Mouse (Mus musculus) embryo, embryonic 11 days (tissue): ENCODE data around the gene Cyp2j6.
"Not testable (repeated sequence)": the region's sequence is repeated elsewhere in the genome, so short reads cannot be mapped to it uniquely, and the experiment has no call there.

Experiments
- DNase-seq: peaks from one replicate; pipeline ENCODE4 v3.0.0-alpha.2; 2015

The Cyp2j6 gene

DNA sequence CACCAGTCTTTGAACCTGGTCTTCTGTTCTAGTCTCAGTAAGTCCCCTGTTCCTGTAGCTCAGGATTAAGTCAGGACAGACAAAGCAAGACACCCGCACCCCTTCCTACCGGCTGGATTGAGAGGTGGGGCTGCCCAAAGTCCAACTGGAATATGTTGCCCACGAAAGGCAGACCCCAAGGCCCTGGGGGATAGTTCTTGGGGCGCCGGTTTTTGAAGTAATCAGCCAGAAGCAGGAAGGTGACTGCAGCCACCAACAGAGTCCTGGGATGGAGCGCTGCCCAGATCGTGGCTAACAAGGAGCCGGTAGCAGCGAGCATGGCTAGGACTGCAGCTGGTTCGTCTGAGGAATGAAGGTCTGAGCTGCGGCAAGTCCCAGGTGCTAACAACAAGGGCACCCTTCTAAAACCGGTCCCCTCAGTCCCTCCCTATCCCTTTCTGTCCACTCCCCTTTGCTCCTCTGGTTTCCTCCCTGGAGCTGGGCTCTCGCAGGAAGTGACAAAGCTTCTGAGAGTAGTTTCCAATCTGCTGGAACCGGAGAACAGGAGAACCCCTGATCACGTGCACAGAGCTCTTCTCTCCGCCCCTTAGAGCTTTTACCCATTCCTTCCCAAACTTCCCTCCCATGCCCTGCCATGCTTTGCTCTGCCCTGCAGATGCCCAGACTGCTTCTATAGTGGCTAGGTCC, at the start of gene Cyp2j6:
TSS of gene Cyp2j6 (minus strand) at position 529 of the 687 bp plus-strand sequence.
- DNase-seq = peak; percentile 77

DNA sequence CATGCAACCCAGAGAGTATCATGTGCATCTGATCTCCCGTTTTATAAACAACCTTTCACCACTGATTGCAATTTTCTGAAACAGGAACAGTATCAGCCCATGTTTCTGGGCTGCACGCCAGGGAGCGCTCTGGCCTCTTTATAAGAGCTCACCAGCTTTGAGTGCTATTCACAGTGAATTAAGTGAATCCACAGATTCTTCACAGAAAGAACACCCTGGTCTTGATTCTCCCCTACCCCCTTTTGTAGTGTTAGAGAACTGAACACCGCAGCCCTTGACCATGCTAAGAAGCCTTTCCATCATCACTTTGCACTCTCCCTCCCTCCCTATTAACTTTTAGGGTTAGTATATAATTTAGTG, 38.3 kb upstream of the Cyp2j6 start:
- DNase-seq = no peak

DNA sequence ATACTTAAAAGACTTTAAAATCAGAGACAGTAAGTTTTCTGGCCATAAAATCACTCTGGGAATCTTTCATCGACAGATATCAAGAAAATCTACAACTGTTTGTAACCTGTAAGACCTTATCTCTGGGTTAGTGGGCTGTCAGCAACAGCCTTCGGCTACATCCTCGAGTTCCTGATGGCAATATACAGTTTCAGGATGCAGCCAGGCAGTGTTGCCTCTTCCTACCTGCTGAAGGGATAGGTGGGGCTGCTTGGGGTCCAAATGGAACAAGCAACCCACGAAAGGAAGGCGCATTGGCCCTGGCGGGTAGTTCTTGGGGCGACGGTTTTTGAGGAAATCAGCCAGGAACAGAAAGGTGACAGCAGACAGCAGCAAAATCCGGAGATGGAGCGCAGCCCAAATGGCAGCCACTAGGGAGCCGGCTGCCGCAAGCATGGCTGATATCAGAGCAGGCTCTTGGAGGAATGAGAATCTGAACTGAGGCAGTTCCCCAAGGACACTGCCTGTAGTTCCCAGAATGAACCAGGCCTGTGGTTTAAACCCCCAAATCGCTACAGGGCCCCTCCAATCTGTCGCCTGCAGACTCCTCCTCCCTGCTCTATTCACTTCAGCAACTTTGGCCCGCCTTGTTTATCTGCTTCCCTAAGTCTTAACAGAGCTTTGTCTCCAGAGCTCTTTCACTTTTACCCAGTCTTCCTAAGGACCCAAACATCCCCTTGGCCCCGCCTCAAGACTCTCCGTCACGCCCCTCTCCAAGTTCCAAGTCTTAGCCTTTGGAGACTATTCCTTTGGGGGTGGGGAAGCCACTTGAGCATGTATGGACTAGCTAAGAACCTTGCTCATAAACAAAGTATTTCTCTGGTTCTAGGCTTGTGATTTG, 37.7 kb upstream of the Cyp2j6 start, which contains the start of gene Cyp2j9:
TSS of gene Cyp2j9 (minus strand) at position 668 of the 880 bp plus-strand sequence.
- peak; percentile 68 for DNase-seq

DNA sequence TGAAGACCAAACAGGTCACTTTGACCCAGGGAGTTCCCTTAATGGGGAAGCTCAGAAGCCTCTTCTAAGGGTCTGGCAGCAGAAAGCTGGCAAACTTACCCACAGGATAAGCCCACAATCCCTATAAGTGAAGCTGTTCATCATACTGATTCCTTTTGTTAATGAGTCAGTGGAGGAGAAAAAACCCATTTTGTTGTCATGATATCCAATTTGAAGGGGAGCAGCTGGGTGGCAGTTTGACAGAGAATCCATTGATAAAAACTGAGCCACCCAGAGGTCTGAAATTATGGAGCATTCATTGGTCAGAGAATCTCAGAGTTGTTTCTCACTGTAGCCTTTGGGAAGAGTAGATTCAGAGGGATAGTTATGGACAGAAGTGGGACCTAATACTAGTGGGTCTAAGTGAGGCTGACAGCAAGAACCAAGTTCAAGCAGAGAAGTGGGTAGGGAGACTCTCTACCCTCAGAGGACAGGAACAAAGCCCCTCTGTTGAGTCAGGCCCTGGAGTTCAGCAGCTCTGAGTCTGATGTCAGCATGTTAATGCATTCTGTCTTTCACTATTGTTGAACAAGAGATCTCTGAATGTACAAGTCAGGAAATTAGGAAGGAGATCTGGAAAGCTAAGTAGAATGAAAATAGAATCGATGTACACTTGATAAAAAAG, 28.1 kb upstream of the Cyp2j6 start:
- DNase-seq = peak; percentile 2

DNA sequence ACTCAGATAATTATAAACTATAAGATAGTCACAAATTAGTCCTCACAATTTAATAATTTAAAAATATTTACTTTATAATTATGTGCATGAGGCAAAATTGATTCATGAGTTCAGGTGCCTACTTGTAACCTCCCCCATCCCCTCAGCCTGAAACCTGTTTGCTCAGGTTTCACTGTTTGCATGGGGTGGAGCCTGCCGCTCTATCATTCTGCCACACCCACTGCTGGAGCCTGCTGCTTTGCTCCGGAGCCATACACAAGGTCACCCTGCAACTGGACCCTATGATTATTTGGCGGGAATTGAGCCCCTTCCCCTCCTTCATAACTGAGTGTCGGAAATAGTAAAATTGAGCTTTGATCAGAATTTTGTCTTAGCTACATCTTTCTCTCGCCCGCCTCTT, 26.9 kb upstream of the Cyp2j6 start:
- not testable (repeated sequence) for DNase-seq

DNA sequence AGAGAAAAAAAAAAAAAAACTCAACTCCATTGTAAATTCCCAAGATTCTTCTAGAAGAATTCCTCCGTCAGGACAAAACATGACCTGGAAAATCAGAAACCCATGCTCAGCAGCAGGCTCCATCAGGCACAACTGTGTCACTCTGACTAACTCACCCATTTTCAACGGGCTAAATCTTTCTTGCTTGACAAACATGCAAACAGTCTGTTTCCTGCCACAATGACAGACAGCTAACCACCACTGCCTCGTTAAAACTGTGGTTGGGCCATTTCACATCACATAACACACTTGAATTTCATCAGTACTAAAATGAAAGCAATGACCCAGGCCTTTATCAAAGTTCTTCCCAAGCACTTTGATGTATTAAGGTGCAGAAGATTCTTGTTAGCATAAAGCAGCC, 16.0 kb upstream of the Cyp2j6 start:
- DNase-seq = no peak

DNA sequence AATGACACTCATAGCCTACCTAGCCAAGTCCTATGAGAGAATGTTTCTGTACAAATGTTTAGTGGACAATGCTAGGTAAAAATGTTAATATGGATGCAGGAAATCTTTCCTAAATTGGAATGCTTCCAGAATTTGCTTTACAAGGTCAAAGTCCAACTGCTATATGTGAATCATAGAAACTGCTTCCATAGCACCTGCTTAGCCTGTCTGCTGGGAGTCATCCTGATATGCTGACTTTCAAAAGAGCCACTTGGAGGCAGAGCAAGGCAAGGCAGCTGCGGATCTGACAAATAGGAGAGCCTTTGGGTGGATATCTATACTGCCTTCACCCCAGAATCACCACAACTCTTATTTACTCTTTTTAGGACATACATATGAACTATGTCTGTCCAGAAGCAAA, 14.5 kb upstream of the Cyp2j6 start:
- no peak for DNase-seq

DNA sequence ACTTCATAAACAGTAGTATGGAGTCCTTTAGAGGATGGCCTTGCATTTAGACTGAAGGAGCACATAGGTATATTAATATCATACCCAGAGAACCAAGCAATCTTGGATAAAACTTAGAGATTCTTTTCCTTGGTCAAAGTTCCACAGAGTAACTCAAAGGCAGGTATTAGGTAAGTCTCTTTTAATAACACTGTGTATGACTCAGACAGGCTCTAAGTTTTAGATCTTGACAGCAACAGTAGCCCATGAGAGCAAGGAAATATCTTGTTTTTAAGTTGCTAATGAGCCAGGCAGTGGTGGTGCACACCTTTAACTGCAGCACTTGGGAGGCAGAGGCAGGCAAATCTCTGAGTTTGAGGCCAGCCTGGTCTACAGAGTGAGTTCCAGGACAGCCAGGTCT, 12.3 kb upstream of the Cyp2j6 start:
- DNase-seq = no peak

DNA sequence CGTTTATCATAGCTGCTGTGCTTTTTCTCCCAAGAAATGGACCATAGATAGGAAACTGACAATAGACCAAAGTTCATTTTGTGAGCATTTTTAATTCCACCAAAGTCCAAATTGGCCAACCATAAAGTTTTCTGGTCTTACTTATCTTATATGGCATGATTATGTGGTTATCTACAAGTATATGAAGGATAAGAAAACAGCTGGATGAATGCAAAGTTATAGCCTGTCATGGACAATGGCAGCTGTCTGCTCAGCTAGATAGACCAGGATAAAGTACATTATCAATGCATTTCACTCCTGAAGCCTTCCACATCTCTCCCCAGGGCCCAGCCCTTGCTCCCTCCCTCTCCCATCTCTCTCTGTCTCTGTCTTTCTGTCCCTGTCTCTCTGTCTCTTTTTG, 7.0 kb upstream of the Cyp2j6 start:
- no peak for DNase-seq

DNA sequence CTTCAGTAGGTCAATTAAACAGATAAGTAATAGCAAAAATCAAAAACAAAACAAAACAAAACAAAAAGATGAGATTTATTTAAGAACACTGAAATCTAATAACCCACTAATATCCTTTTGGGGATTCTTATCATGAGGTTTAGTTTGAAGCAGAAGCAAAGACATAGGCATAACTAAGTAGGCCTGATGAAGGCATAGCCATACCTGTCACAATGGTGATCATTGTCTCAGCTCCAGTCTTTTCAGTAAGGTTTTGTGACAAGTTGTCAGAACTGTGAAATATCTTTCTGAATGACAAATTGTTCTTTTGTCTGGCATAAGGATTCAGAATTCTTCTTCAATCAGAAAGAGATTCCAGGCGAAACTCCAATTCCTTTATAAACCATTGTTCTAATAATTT, 6.3 kb upstream of the Cyp2j6 start:
- no peak for DNase-seq

DNA sequence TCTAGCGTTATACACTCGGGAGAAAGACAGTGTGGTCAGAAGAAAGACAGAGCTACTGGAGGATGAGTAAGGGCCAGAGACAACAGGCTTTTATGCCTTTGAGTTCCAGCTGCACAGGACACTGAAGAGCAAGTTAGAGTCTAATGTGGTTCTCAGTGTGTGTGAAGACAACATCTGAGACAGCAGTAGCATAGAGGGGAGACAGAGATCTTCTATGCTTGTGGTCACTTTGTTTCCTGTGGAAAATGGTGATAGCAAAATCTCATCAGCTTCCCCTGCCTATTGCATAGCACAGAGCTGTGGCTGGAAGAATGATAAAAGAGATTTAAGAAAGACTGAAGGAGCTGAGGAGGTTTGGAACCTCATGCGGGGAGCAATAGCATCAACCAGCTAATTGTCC, 1.8 kb downstream of the Cyp2j6 start:
- no peak for DNase-seq

DNA sequence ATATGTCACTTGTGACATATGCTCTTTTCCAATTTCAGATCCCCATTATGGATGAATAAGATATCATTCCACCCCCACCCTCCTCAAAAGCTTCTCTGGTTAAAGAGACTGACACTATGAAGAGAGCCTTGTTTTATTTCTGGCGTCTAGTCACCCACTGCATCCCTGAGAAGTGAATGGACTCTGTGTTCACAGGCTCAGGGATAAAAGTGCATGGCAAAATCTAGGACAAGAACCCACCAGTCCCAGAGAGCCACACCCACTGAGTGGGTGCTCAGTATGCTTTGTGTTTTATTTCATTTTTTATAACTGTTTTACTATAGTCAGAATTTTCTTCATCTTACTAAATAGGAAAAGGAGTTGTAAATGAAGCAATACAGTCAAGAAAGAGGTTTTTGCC, 7.5 kb downstream of the Cyp2j6 start:
- DNase-seq = no peak

DNA sequence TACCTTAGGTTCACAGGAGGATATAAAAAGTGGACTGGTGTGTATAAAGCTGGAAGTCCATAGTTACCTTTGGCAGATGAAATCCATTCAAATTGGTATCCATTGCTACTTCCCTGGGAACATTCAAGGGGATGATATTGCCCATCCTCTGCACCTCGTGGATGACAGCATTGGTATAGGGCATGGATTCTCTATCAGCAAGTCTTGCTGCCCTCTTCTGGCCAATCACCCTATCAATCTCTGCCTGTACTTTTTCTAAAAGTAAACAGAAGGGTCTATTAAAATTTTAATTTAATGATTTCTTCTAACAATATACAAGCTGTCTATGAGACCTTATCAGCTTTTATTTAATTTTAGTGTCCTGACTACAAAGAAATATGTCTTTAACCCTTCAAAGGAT, 27.7 kb downstream of the Cyp2j6 start:
- DNase-seq = peak; percentile 6

DNA sequence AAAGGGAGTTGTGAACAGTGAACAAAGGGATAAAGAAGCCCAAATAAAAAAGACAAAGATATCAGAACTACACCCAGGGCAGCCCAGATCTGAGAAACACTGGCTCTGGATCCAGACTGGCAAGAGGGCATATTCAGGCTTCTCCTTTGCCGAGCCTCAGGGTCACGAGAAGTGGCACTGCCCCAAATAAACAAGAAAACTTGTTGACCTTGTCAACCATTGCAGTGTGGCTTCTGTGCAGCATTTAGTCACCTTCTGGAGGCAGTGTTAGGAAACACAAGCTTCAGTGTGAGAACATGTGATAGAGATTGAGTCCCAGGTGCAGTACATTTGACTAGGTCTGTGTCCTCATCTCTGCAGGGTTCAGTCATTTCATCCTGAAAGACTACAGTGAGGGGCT, 31.2 kb downstream of the Cyp2j6 start:
- DNase-seq = no peak

DNA sequence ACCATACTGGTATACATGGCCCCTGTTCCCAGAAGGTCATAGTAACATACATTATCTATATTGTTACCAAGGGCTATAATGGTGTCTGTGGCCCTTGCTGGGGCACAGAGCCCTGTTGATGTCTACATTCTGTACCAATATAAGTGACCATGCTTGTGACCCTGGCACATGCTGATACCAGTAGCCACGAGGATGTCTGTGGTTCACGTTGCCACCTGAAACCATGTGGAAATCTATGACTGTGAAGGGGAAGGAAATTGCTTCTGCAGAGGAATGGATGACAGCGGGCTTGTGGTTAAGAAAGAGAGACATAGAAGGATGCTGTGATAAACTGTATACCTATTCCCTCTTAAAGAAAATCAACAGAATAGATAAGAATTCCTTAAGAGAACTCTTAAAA, 43.4 kb downstream of the Cyp2j6 start:
- no peak for DNase-seq

DNA sequence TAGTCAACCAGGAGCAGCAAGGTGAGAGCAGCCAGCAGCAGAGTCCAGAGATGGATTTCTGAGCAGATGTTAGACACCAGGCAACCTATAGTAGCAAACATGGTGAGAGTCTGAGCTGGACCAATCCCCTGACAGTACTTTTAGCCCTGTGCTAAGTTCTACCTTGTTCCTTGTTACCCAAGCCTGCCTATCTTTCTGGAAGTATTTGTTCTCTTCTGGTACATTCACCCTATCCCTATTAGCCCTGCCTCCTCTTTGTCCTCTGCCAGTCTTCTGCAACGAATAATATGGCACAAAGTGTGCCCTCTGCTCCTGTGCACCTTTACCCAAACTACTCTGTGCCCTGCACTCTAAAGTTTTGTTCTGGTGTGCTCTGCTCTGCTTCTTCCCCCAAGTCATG, 46.2 kb downstream of the Cyp2j6 start, which contains the start of gene Cyp2j8:
TSS of gene Cyp2j8 (minus strand) at position 101 of the 400 bp plus-strand sequence.
- DNase-seq = no peak
